Mouse (Mus musculus): ENCODE measurements around the gene Stard9. TPM values are rescaled to one million over a fixed set of nuclear protein-coding genes. Genes with fewer than 3 reads are reported as not detected.

Gene Stard9
- polyA plus RNA-seq, 1 experiment from 2014 or later: 20.2 TPM

GRCm38 (mm10) chr2:120630655-120631054 is 1.7 kb downstream of the Stard9 start:
- 93% methylated on average over 2 of the region's 2 CpGs for WGBS (ENCODE audit: missing documents)
- H3K79me2 ChIP-seq (ENCODE audit: inconsistent target): peaks cover 61% of the 10 kb centered on the region
- peak overlapping the region; percentile 92 for H3K4me3 ChIP-seq (ENCODE audit: inconsistent target)
- H3K36me3 ChIP-seq (ENCODE audit: inconsistent target): peaks cover 27% of the 10 kb centered on the region; the same call in 1 of the 2 replicates
- H3K27ac ChIP-seq: peak overlapping the region; percentile 87

GRCm38 (mm10) chr2:120631521-120631920 is 2.6 kb downstream of the Stard9 start:
- Histone ChIP-seq H3K79me2 (ENCODE audit: inconsistent target) (peaks cover 61% of the 10 kb centered on the region), H3K36me3 (ENCODE audit: inconsistent target) (peaks cover 27% of the 10 kb centered on the region; the same call in 1 of the 2 replicates), H3K4me3 (ENCODE audit: inconsistent target) (no peak overlapping the region), H3K27ac (peak overlapping the region; percentile 87)
- WGBS (ENCODE audit: missing documents): 54% methylated on average over 2 of the region's 2 CpGs

GRCm38 (mm10) chr2:120631957-120632356 is 3.0 kb downstream of the Stard9 start:
- H3K79me2 ChIP-seq (ENCODE audit: inconsistent target): peaks cover 61% of the 10 kb centered on the region
- peak overlapping the region; percentile 87 for H3K27ac ChIP-seq
- H3K4me3 ChIP-seq (ENCODE audit: inconsistent target): no peak overlapping the region
- H3K36me3 ChIP-seq (ENCODE audit: inconsistent target): peaks cover 27% of the 10 kb centered on the region; the same call in 1 of the 2 replicates
- 2% methylated on average over 4 of the region's 4 CpGs for WGBS (ENCODE audit: missing documents)

- Histone ChIP-seq H3K79me2 (ENCODE audit: inconsistent target) (peaks cover 65% of the 10 kb centered on the region), H3K27ac (no peak overlapping the region)
- 93% methylated on average over 8 of the region's 8 CpGs for WGBS (ENCODE audit: missing documents)
Measured at GRCm38 (mm10) chr2:120640835-120641234, 11.9 kb downstream of the Stard9 start.

GRCm38 (mm10) chr2:120643836-120644235 is 14.9 kb downstream of the Stard9 start:
- H3K79me2 ChIP-seq (ENCODE audit: inconsistent target): peaks cover 89% of the 10 kb centered on the region
- H3K27ac ChIP-seq: no peak overlapping the region
- no peak overlapping the region for H3K4me3 ChIP-seq (ENCODE audit: inconsistent target)
- H3K36me3 ChIP-seq (ENCODE audit: inconsistent target): peaks cover 29% of the 10 kb centered on the region; the same call in 1 of the 2 replicates
- 94% methylated on average over 7 of the region's 7 CpGs for WGBS (ENCODE audit: missing documents)

More at GRCm38 (mm10) chr2:120640835-120641234, 11.9 kb downstream of the Stard9 start:
- Histone ChIP-seq H3K4me3 (ENCODE audit: inconsistent target) (no peak overlapping the region), H3K36me3 (ENCODE audit: inconsistent target) (peaks cover 29% of the 10 kb centered on the region; the same call in 1 of the 2 replicates)

GRCm38 (mm10) chr2:120646777-120647176 is 17.9 kb downstream of the Stard9 start:
- no peak overlapping the region for H3K27ac ChIP-seq
- WGBS (ENCODE audit: missing documents): 85% methylated on average over 4 of the region's 4 CpGs
- 0 out of 2 replicates have a peak, but pooled peaks cover 12% of the 10 kb centered on the region for H3K36me3 ChIP-seq (ENCODE audit: inconsistent target)
- H3K79me2 ChIP-seq (ENCODE audit: inconsistent target): peaks cover 69% of the 10 kb centered on the region
- H3K4me3 ChIP-seq (ENCODE audit: inconsistent target): no peak overlapping the region

GRCm38 (mm10) chr2:120652256-120652924 is 23.5 kb downstream of the Stard9 start:
- H3K27ac ChIP-seq: peak overlapping the region; percentile 67
- H3K4me3 ChIP-seq (ENCODE audit: inconsistent target): no peak overlapping the region
- WGBS (ENCODE audit: missing documents): 89% methylated on average over 6 of the region's 7 CpGs
- peaks cover 73% of the 10 kb centered on the region for H3K79me2 ChIP-seq (ENCODE audit: inconsistent target)
- H3K36me3 ChIP-seq (ENCODE audit: inconsistent target): no peaks in the 10 kb centered on the region

- Histone ChIP-seq H3K79me2 (ENCODE audit: inconsistent target) (peaks cover 73% of the 10 kb centered on the region), H3K4me3 (ENCODE audit: inconsistent target) (no peak overlapping the region), H3K36me3 (ENCODE audit: inconsistent target) (no peaks in the 10 kb centered on the region), H3K27ac (peak overlapping the region; percentile 67)
- WGBS (ENCODE audit: missing documents): 50% methylated on average over 7 of the region's 7 CpGs
Measured at GRCm38 (mm10) chr2:120652925-120653284, 24.0 kb downstream of the Stard9 start.

GRCm38 (mm10) chr2:120654693-120655092 is 25.8 kb downstream of the Stard9 start:
- H3K4me3 ChIP-seq (ENCODE audit: inconsistent target): no peak overlapping the region
- no peaks in the 10 kb centered on the region for H3K36me3 ChIP-seq (ENCODE audit: inconsistent target)
- no peak overlapping the region for H3K27ac ChIP-seq
- H3K79me2 ChIP-seq (ENCODE audit: inconsistent target): peaks cover 88% of the 10 kb centered on the region
- 72% methylated on average over 2 of the region's 2 CpGs for WGBS (ENCODE audit: missing documents)

GRCm38 (mm10) chr2:120655905-120656304 is 27.0 kb downstream of the Stard9 start:
- no peak overlapping the region for H3K4me3 ChIP-seq (ENCODE audit: inconsistent target)
- H3K36me3 ChIP-seq (ENCODE audit: inconsistent target): no peaks in the 10 kb centered on the region
- peaks cover 92% of the 10 kb centered on the region for H3K79me2 ChIP-seq (ENCODE audit: inconsistent target)
- H3K27ac ChIP-seq: no peak overlapping the region
- 83% methylated on average over 5 of the region's 5 CpGs for WGBS (ENCODE audit: missing documents)

GRCm38 (mm10) chr2:120656711-120657110 is 27.8 kb downstream of the Stard9 start:
- Histone ChIP-seq H3K4me3 (ENCODE audit: inconsistent target) (no peak overlapping the region), H3K79me2 (ENCODE audit: inconsistent target) (peaks cover 100% of the 10 kb centered on the region), H3K36me3 (ENCODE audit: inconsistent target) (no peaks in the 10 kb centered on the region), H3K27ac (no peak overlapping the region)
- 100% methylated on average over 1 of the region's 2 CpGs for WGBS (ENCODE audit: missing documents)

- H3K27ac ChIP-seq: no peak overlapping the region
- 49% methylated on average over 5 of the region's 5 CpGs for WGBS (ENCODE audit: missing documents)
- no peaks in the 10 kb centered on the region for H3K36me3 ChIP-seq (ENCODE audit: inconsistent target)
- no peak overlapping the region for H3K4me3 ChIP-seq (ENCODE audit: inconsistent target)
- peaks cover 100% of the 10 kb centered on the region for H3K79me2 ChIP-seq (ENCODE audit: inconsistent target)
Measured at GRCm38 (mm10) chr2:120658486-120658885, 29.6 kb downstream of the Stard9 start.

GRCm38 (mm10) chr2:120659318-120659717 is 30.4 kb downstream of the Stard9 start:
- H3K79me2 ChIP-seq (ENCODE audit: inconsistent target): peaks cover 100% of the 10 kb centered on the region
- H3K36me3 ChIP-seq (ENCODE audit: inconsistent target): no peaks in the 10 kb centered on the region
- H3K4me3 ChIP-seq (ENCODE audit: inconsistent target): no peak overlapping the region
- no peak overlapping the region for H3K27ac ChIP-seq

GRCm38 (mm10) chr2:120660486-120661078 is 31.7 kb downstream of the Stard9 start:
- Histone ChIP-seq H3K4me3 (ENCODE audit: inconsistent target) (no peak overlapping the region), H3K27ac (no peak overlapping the region), H3K36me3 (ENCODE audit: inconsistent target) (no peaks in the 10 kb centered on the region), H3K79me2 (ENCODE audit: inconsistent target) (peaks cover 89% of the 10 kb centered on the region)
- 28% methylated on average over 5 of the region's 5 CpGs for WGBS (ENCODE audit: missing documents)

- Histone ChIP-seq H3K4me3 (ENCODE audit: inconsistent target) (no peak overlapping the region), H3K36me3 (ENCODE audit: inconsistent target) (peaks cover 19% of the 10 kb centered on the region; the same call in 1 of the 2 replicates), H3K79me2 (ENCODE audit: inconsistent target) (peaks cover 67% of the 10 kb centered on the region), H3K27ac (no peak overlapping the region)
Measured at GRCm38 (mm10) chr2:120662766-120663165, 33.8 kb downstream of the Stard9 start.
